Mouse (Mus musculus) hindbrain, embryonic 14.5 days (tissue): ENCODE results near the gene Myo5a. TPM values are rescaled to one million over a fixed set of nuclear protein-coding genes. Genes with fewer than 3 reads are reported as not detected.

ENCODE experiments used
- ATAC-seq: fragments of 200-750 bp; cut with Nextera tagmentation; 2 replicates; pipeline ENCODE4 v1.8.0; 2017; ENCODE audit warnings: moderate number of reproducible peaks, mild to moderate bottlenecking, moderate TSS enrichment, moderate library complexity; ENCODE audit not compliant: low FRiP score
- DNase-seq: peaks from one replicate; pipeline ENCODE4 v3.0.0-alpha.2; 2015; ENCODE audit warnings: low spot score
- H3K27ac ChIP-seq: fragments of 300-500 bp; sonication (generic); 2 replicates; pipeline ENCODE4 v1.5.1; 2014; ENCODE audit warnings: mild to moderate bottlenecking, moderate library complexity
- H3K27me3 ChIP-seq: fragments of 300-500 bp; sonication (generic); 2 replicates; pipeline ENCODE4 v1.6.1; 2014; ENCODE audit warnings: mild to moderate bottlenecking, low read length, mixed read lengths; ENCODE audit not compliant: control insufficient read depth, insufficient read depth
- H3K36me3 ChIP-seq: fragments of 300-500 bp; sonication (generic); replicated peaks from 2 replicates; pipeline ENCODE4 v1.6.1; 2014; ENCODE audit not compliant: control insufficient read depth, insufficient read depth
- H3K4me1 ChIP-seq: fragments of 300-500 bp; sonication (generic); replicated peaks from 2 replicates; pipeline ENCODE4 v1.6.1; 2014; ENCODE audit warnings: antibody characterized with exemption, low read length, mixed read lengths; ENCODE audit not compliant: control insufficient read depth, insufficient read depth
- H3K4me2 ChIP-seq: fragments of 300-500 bp; sonication (generic); replicated peaks from 2 replicates; pipeline ENCODE4 v1.6.1; 2014; ENCODE audit warnings: mild to moderate bottlenecking, moderate library complexity
- H3K4me3 ChIP-seq: fragments of 300-500 bp; sonication (generic); replicated peaks from 2 replicates; pipeline ENCODE4 v1.5.1; 2014; ENCODE audit warnings: mild to moderate bottlenecking, low read length
- H3K9ac ChIP-seq: fragments of 300-500 bp; sonication (generic); 2 replicates; pipeline ENCODE4 v1.6.1; 2014
- H3K9me3 ChIP-seq: fragments of 300-500 bp; sonication (generic); 2 replicates; pipeline ENCODE4 v1.6.1; 2016; ENCODE audit warnings: low read length; ENCODE audit not compliant: control insufficient read depth
- WGBS: fragments of 180-500 bp; shearing (Covaris S2); extraction: QIAGEN DNeasy Blood & Tissue Kit; methylation state at CpG from one replicate; pipeline ENCODE4 v1.1.7; 2014; 5-methylcytosine and 5-hydroxymethylcytosine counted together
- polyA plus RNA-seq: library from polyadenylated mRNA; unstranded; fragments of >200 nt; fragmentation: Nextera tagmentation; extraction: Ambion mirVana; gene quantifications from 2 replicates; pipeline ENCODE4 v1.2.1, GENCODE M21; 2014

Myo5a gene
- polyA plus RNA-seq = 58.1 and 61.5 TPM in 2 replicates

- H3K36me3 ChIP-seq = no peaks in the 10 kb centered on the region
- no peak; the same call in 1 of the 2 replicates for ATAC-seq
- no peak for DNase-seq
Measured at GRCm38 (mm10) chr9:75070457-75071028, at the start of gene Myo5a. Myo5a (plus strand) TSS chr9:75071015.

DNA sequence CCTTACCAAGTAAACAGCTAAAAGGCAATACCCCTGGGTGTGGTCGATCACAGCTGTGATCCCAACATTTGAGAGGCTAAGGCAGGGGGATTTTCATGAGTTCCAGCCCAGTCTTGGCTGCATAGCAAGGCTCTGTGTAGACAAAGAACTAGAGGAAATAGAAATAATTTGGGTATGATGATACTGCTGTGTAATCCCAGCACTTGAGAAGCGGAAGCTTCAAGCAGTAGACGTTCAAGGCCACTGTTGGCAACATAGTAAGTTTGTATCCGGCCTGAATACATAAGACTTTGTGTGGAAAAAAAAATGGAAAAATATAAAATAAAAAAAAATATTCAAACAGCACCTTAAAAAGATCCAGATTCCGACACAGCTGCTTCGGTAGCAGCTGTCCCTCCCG, 48.3 kb upstream of the Myo5a start:
- WGBS = 95% methylated on average over 7 of the region's 7 CpGs

More at GRCm38 (mm10) chr9:75070457-75071028, at the start of gene Myo5a:
- 23% methylated on average over 23 of the region's 23 CpGs for whole genome bisulfite sequencing
- Histone ChIP-seq H3K9ac (peak within 1 kb of the TSS; percentile 94), H3K4me2 (peak within 1 kb of the TSS; percentile 70), H3K9me3 (no peaks in the 10 kb centered on the region), H3K27ac (peak within 1 kb of the TSS; percentile 98), H3K4me3 (peak within 1 kb of the TSS; percentile 73), H3K27me3 (no peaks in the 10 kb centered on the region), H3K4me1 (peaks cover 31% of the 10 kb centered on the region)

GRCm38 (mm10) chr9:75023150-75023894, 47.5 kb upstream of the Myo5a start:
- Histone ChIP-seq H3K9me3 (no peaks in the 10 kb centered on the region), H3K27me3 (no peaks in the 10 kb centered on the region), H3K4me2 (no peak overlapping the region), H3K4me3 (no peak overlapping the region), H3K27ac (no peak overlapping the region), H3K4me1 (no peaks in the 10 kb centered on the region), H3K9ac (no peak overlapping the region), H3K36me3 (peaks cover 69% of the 10 kb centered on the region)
- DNase-seq = no peak
- 80% methylated on average over 5 of the region's 5 CpGs for WGBS
- no peak for ATAC-seq

More for the DNA sequence above, 48.3 kb upstream of the Myo5a start:
- Histone ChIP-seq H3K9me3 (no peaks in the 10 kb centered on the region), H3K27ac (no peak overlapping the region), H3K36me3 (peaks cover 69% of the 10 kb centered on the region), H3K4me3 (no peak overlapping the region), H3K27me3 (no peaks in the 10 kb centered on the region), H3K4me1 (no peaks in the 10 kb centered on the region), H3K4me2 (no peak overlapping the region), H3K9ac (no peak overlapping the region)
- ATAC-seq (no peak), DNase-seq (no peak)

- Histone ChIP-seq H3K9ac (no peak overlapping the region), H3K36me3 (peaks cover 67% of the 10 kb centered on the region), H3K4me2 (no peak overlapping the region), H3K27ac (no peak overlapping the region), H3K27me3 (no peaks in the 10 kb centered on the region), H3K9me3 (no peaks in the 10 kb centered on the region), H3K4me3 (no peak overlapping the region), H3K4me1 (no peaks in the 10 kb centered on the region)
- DNase-seq (no peak), ATAC-seq (no peak)
- WGBS = 59% methylated on average over 7 of the region's 7 CpGs
Measured at GRCm38 (mm10) chr9:75024089-75024488, 46.7 kb upstream of the Myo5a start.

- no peak for DNase-seq
- H3K4me1 ChIP-seq = no peaks in the 10 kb centered on the region
- WGBS = 70% methylated on average over 6 of the region's 6 CpGs
- no peak overlapping the region for H3K27ac ChIP-seq
- no peak overlapping the region for H3K9ac ChIP-seq
- H3K4me2 ChIP-seq = no peak overlapping the region
- H3K36me3 ChIP-seq = peaks cover 66% of the 10 kb centered on the region
- no peak for ATAC-seq
- no peaks in the 10 kb centered on the region for H3K27me3 ChIP-seq
- no peak overlapping the region for H3K4me3 ChIP-seq
- no peaks in the 10 kb centered on the region for H3K9me3 ChIP-seq
Measured at GRCm38 (mm10) chr9:75025689-75026088, 45.1 kb upstream of the Myo5a start.

GRCm38 (mm10) chr9:75032408-75032807, 38.4 kb upstream of the Myo5a start:
- Histone ChIP-seq H3K4me1 (no peaks in the 10 kb centered on the region), H3K27ac (no peak overlapping the region), H3K4me2 (no peak overlapping the region), H3K9ac (no peak overlapping the region), H3K4me3 (no peak overlapping the region), H3K36me3 (peaks cover 41% of the 10 kb centered on the region), H3K9me3 (no peaks in the 10 kb centered on the region), H3K27me3 (no peaks in the 10 kb centered on the region)
- DNase-seq = no peak
- ATAC-seq = no peak
- WGBS = 94% methylated on average over 1 of the region's 1 CpGs

- 46% methylated on average over 7 of the region's 7 CpGs for WGBS
- H3K27me3 ChIP-seq = no peaks in the 10 kb centered on the region
- no peaks in the 10 kb centered on the region for H3K9me3 ChIP-seq
- no peak overlapping the region for H3K4me2 ChIP-seq
- ATAC-seq (no peak), DNase-seq (peak; percentile 58)
- no peaks in the 10 kb centered on the region for H3K4me1 ChIP-seq
- no peak overlapping the region for H3K4me3 ChIP-seq
- H3K9ac ChIP-seq = no peak overlapping the region
- peaks cover 36% of the 10 kb centered on the region for H3K36me3 ChIP-seq
- H3K27ac ChIP-seq = no peak overlapping the region
Measured at GRCm38 (mm10) chr9:75033141-75033540, 37.7 kb upstream of the Myo5a start.

GRCm38 (mm10) chr9:75034691-75035090, 36.1 kb upstream of the Myo5a start:
- Histone ChIP-seq H3K4me3 (no peak overlapping the region), H3K9me3 (no peaks in the 10 kb centered on the region), H3K36me3 (peaks cover 23% of the 10 kb centered on the region), H3K9ac (no peak overlapping the region), H3K27me3 (no peaks in the 10 kb centered on the region), H3K27ac (no peak overlapping the region), H3K4me1 (peaks cover 6% of the 10 kb centered on the region), H3K4me2 (no peak overlapping the region)
- no peak for DNase-seq
- WGBS = 58% methylated on average over 1 of the region's 1 CpGs
- no peak for ATAC-seq

DNA sequence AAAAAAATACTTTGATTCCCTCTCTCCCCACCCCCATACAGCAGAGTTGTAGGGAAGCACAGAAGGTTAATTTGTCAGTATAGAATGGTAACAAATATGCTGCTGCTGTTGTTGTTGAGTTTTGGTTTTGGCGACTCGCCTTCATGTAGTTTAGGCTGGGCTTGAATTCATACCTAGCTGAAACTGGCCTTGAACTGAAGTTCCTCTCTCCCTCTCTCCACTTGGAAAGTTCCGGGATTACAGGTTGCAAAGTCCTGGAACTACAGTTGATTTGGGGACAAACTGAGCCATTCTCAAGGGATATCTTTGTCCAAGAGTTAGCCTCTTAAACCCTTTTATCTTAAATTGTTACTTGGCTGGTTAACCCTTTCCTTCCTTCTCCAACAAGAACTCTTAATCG, 34.9 kb upstream of the Myo5a start:
- no peaks in the 10 kb centered on the region for H3K9me3 ChIP-seq
- peaks cover 18% of the 10 kb centered on the region for H3K36me3 ChIP-seq
- DNase-seq (no peak), ATAC-seq (no peak)
- H3K4me1 ChIP-seq = peaks cover 6% of the 10 kb centered on the region
- WGBS = 76% methylated on average over 4 of the region's 4 CpGs
- H3K9ac ChIP-seq = no peak overlapping the region
- no peak overlapping the region for H3K4me3 ChIP-seq
- no peaks in the 10 kb centered on the region for H3K27me3 ChIP-seq
- no peak overlapping the region for H3K4me2 ChIP-seq
- no peak overlapping the region for H3K27ac ChIP-seq
